Mouse (Mus musculus): ENCODE results near the gene Phykpl. TPM values are rescaled to one million over a fixed set of nuclear protein-coding genes. Genes with fewer than 3 reads are reported as not detected.

Phykpl gene
- 13.7 TPM for polyA plus RNA-seq (2014; fragmentation: Illumina TruSeq; extraction: RNeasy Lipid Tissue Mini Kit (QIAGEN cat#74804); ENCODE audit: low read depth, low replicate concordance)

GRCm38 (mm10) chr11:51584431-51585248 lies at the start of gene Phykpl:
TSS of gene Phykpl (plus strand) at chr11:51584757.

GRCm38 (mm10) chr11:51606447-51607095 lies 22.0 kb downstream of the Phykpl start, which contains the start of gene Hnrnpab:
TSS of gene Hnrnpab (minus strand) at chr11:51606847.

GRCm38 (mm10) chr11:51619409-51620060 lies 35.0 kb downstream of the Phykpl start, which contains the start of gene Nhp2:
TSS of gene Nhp2 (plus strand) at chr11:51619735.

GRCm38 (mm10) chr11:51635525-51636322 lies 51.2 kb downstream of the Phykpl start, which contains the start of gene Rmnd5b:
TSS of gene Rmnd5b (minus strand) at chr11:51635896.

GRCm38 (mm10) chr11:51650691-51651515 lies 66.3 kb downstream of the Phykpl start, which contains the start of the genes N4bp3 and D930048N14Rik:
TSS of gene N4bp3 (minus strand) at chr11:51650842.
TSS of gene D930048N14Rik (plus strand) at chr11:51650954.

Other genes starting within 250 kb of the Phykpl start
- gene Hnrnpab, start 22.1 kb downstream of the Phykpl start, polyA plus RNA-seq (2014; fragmentation: Illumina TruSeq; extraction: RNeasy Lipid Tissue Mini Kit (QIAGEN cat#74804); ENCODE audit: low read depth, low replicate concordance) = 192 TPM
- 42.7 TPM for gene Nhp2, start 35.0 kb downstream of the Phykpl start, polyA plus RNA-seq (2014; fragmentation: Illumina TruSeq; extraction: RNeasy Lipid Tissue Mini Kit (QIAGEN cat#74804); ENCODE audit: low read depth, low replicate concordance)
- 35.0 TPM for gene Rmnd5b, start 51.1 kb downstream of the Phykpl start, polyA plus RNA-seq (2014; fragmentation: Illumina TruSeq; extraction: RNeasy Lipid Tissue Mini Kit (QIAGEN cat#74804); ENCODE audit: low read depth, low replicate concordance)
- 20.5 TPM for gene N4bp3, start 66.1 kb downstream of the Phykpl start, polyA plus RNA-seq (2014; fragmentation: Illumina TruSeq; extraction: RNeasy Lipid Tissue Mini Kit (QIAGEN cat#74804); ENCODE audit: low read depth, low replicate concordance)
- 20.6 TPM for gene D930048N14Rik, start 66.2 kb downstream of the Phykpl start, polyA plus RNA-seq (2014; fragmentation: Illumina TruSeq; extraction: RNeasy Lipid Tissue Mini Kit (QIAGEN cat#74804); ENCODE audit: low read depth, low replicate concordance)
- gene 0610009B22Rik, start 104.1 kb downstream of the Phykpl start, polyA plus RNA-seq (2014; fragmentation: Illumina TruSeq; extraction: RNeasy Lipid Tissue Mini Kit (QIAGEN cat#74804); ENCODE audit: low read depth, low replicate concordance) = 46.9 TPM
- 10.8 TPM for gene Sec24a, start 178.9 kb downstream of the Phykpl start, polyA plus RNA-seq (2014; fragmentation: Illumina TruSeq; extraction: RNeasy Lipid Tissue Mini Kit (QIAGEN cat#74804); ENCODE audit: low read depth, low replicate concordance)
- 78.5 TPM for gene Sar1b, start 178.9 kb downstream of the Phykpl start, polyA plus RNA-seq (2014; fragmentation: Illumina TruSeq; extraction: RNeasy Lipid Tissue Mini Kit (QIAGEN cat#74804); ENCODE audit: low read depth, low replicate concordance)